Mouse (Mus musculus) left cerebral cortex, adult 11 months (tissue): ENCODE data around the gene Sh3bp5.

Source experiments
- DNase-seq: peaks from one replicate; pipeline ENCODE4 v3.0.0; 2022; ENCODE audit warnings: low spot score

The Sh3bp5 gene

GRCm38 (mm10) chr14:31393546-31393890 is 42.4 kb downstream of the Sh3bp5 start:
- no peak for DNase-seq

GRCm38 (mm10) chr14:31392873-31393545 is 42.9 kb downstream of the Sh3bp5 start:
- DNase-seq: peak; percentile 61

- no peak for DNase-seq
These were observed 43.6 kb downstream of the Sh3bp5 start for GRCm38 (mm10) chr14:31392300-31392699.

- no peak for DNase-seq
These were observed 46.3 kb downstream of the Sh3bp5 start for GRCm38 (mm10) chr14:31389421-31390147.

GRCm38 (mm10) chr14:31388086-31388872 is 47.6 kb downstream of the Sh3bp5 start:
- DNase-seq: no peak

- no peak for DNase-seq
These were observed 48.4 kb downstream of the Sh3bp5 start for GRCm38 (mm10) chr14:31387301-31387981.

GRCm38 (mm10) chr14:31385977-31386697 is 49.7 kb downstream of the Sh3bp5 start:
- peak; percentile 64 for DNase-seq

GRCm38 (mm10) chr14:31385406-31385805 is 50.5 kb downstream of the Sh3bp5 start:
- DNase-seq: no peak

- DNase-seq: no peak
These were observed 51.2 kb downstream of the Sh3bp5 start for GRCm38 (mm10) chr14:31384366-31385323.

- DNase-seq: no peak
These were observed 52.3 kb downstream of the Sh3bp5 start for GRCm38 (mm10) chr14:31383470-31384050.

GRCm38 (mm10) chr14:31382276-31382675 is 53.6 kb downstream of the Sh3bp5 start:
- DNase-seq: no peak

- DNase-seq: no peak
These were observed 59.5 kb downstream of the Sh3bp5 start for GRCm38 (mm10) chr14:31376331-31376730.

GRCm38 (mm10) chr14:31374390-31374789 is 61.5 kb downstream of the Sh3bp5 start:
- DNase-seq: no peak

GRCm38 (mm10) chr14:31369377-31369776 is 66.5 kb downstream of the Sh3bp5 start:
- DNase-seq: no peak

- DNase-seq: no peak
These were observed 67.9 kb downstream of the Sh3bp5 start for GRCm38 (mm10) chr14:31367951-31368350.

- DNase-seq: no peak
These were observed 70.5 kb downstream of the Sh3bp5 start for GRCm38 (mm10) chr14:31365350-31365749.

GRCm38 (mm10) chr14:31364589-31364988 is 71.3 kb downstream of the Sh3bp5 start:
- no peak for DNase-seq

GRCm38 (mm10) chr14:31362236-31362635 is 73.6 kb downstream of the Sh3bp5 start:
- DNase-seq: no peak

GRCm38 (mm10) chr14:31345367-31345766 is 90.5 kb downstream of the Sh3bp5 start:
- no peak for DNase-seq

GRCm38 (mm10) chr14:31343241-31343640 is 92.6 kb downstream of the Sh3bp5 start:
- DNase-seq: no peak
